ENCODE assay signal across 10 mouse cellular contexts in genomic region chr4:150536821-150537510, GRCm38 (mm10).
DNase-seq lines count a peak whose midpoint lies in the region; ATAC-seq and TF ChIP-seq lines count a peak whose summit lies in the region.
"Had no signal": no experiment of that assay in that cellular context is flagged by ENCODE, and none has a peak within 500 bp of the region (broad histone marks: within the 10 kb centered on the region; RNA-seq: fewer than 3 reads in every experiment).

No protein-coding gene starts in this region.

- TF ChIP-seq CTCF in hindbrain, postnatal 0 days (IDR thresholded peaks at IDR 0.05; ENCODE audit: low read depth): no peak

- no peak overlapping the region for H3K4me3 ChIP-seq in hindbrain, postnatal 0 days (ENCODE audit: low read length)
- H3K4me3 ChIP-seq in hindbrain, embryonic 11.5 days (ENCODE audit: low read depth, low read length): no peak overlapping the region
- no peak overlapping the region for H3K4me3 ChIP-seq in lung, embryonic 16.5 days (ENCODE audit: low read length)

- ATAC-seq in hindbrain, postnatal 0 days: no peak
- no peak for ATAC-seq in hindbrain, embryonic 11.5 days (ENCODE audit: low FRiP score)
- ATAC-seq in lung, embryonic 16.5 days (ENCODE audit: low read depth): peak; percentile 51; the same call in 1 of the 2 replicates
- no peak for ATAC-seq in megakaryocyte, adult 5-6 weeks (ENCODE audit: poor library complexity, severe bottlenecking)

- intact Hi-C loops in gastrocnemius, postnatal 36 days (cut with DNase I): no loop called here

- peaks cover 18% of the 10 kb centered on the region; the same call in 1 of the 2 replicates for H3K36me3 ChIP-seq in hindbrain, postnatal 0 days (ENCODE audit: insufficient read depth, low read length)
- H3K36me3 ChIP-seq in hindbrain, embryonic 11.5 days (ENCODE audit: control insufficient read depth, insufficient read depth, low read length): peaks cover 3% of the 10 kb centered on the region; the same call in 1 of the 2 replicates
- H3K36me3 ChIP-seq in lung, embryonic 16.5 days (ENCODE audit: control insufficient read depth, insufficient read depth, low read length): peaks cover 8% of the 10 kb centered on the region

- H3K27ac ChIP-seq in hindbrain, postnatal 0 days: peak overlapping the region; percentile 49
- H3K27ac ChIP-seq in hindbrain, embryonic 11.5 days (ENCODE audit: low read depth, low read length): no peak overlapping the region
- peak overlapping the region; percentile 72 for H3K27ac ChIP-seq in lung, embryonic 16.5 days (ENCODE audit: low read length)

- no peak for DNase-seq in hindbrain, postnatal 0 days (ENCODE audit: low spot score)
- DNase-seq in hindbrain, embryonic 11.5 days (ENCODE audit: low spot score): no peak
- DNase-seq in urinary bladder, postnatal 14 days (ENCODE audit: low spot score): peak; percentile 38
- no peak for DNase-seq in urinary bladder, adult 2 months (ENCODE audit: low spot score)
- no peak for DNase-seq in gastrocnemius, postnatal 36 days
- DNase-seq: heart, postnatal 10 days; kidney, postnatal 14 days; thymus, postnatal 25 days had no signal

- 66% methylated on average over 3 of the region's 3 CpGs for WGBS in hindbrain, postnatal 0 days
- WGBS in hindbrain, embryonic 11.5 days: 88% methylated on average over 3 of the region's 3 CpGs
- 59% methylated on average over 3 of the region's 3 CpGs for WGBS in lung, embryonic 16.5 days

- H3K4me1 ChIP-seq in hindbrain, postnatal 0 days (ENCODE audit: insufficient read depth, low read length): 0 out of 2 replicates have a peak, but pooled peaks cover 4% of the 10 kb centered on the region
- H3K4me1 ChIP-seq in hindbrain, embryonic 11.5 days (replicated peaks; ENCODE audit: control insufficient read depth, insufficient read depth, low read length): 0 out of 2 replicates have a peak, but pooled peaks cover 2% of the 10 kb centered on the region
- H3K4me1 ChIP-seq in lung, embryonic 16.5 days (replicated peaks; ENCODE audit: control insufficient read depth, insufficient read depth, low read length): peaks cover 12% of the 10 kb centered on the region

- H3K4me2 ChIP-seq in hindbrain, postnatal 0 days (ENCODE audit: low read depth, low read length): no peak overlapping the region
- no peak overlapping the region for H3K4me2 ChIP-seq in hindbrain, embryonic 11.5 days (replicated peaks; ENCODE audit: low read depth, low read length)
- H3K4me2 ChIP-seq in lung, embryonic 16.5 days (ENCODE audit: low read depth, low read length): no peak overlapping the region

- H3K9ac ChIP-seq in hindbrain, postnatal 0 days (replicated peaks; ENCODE audit: low read length): no peak overlapping the region
- H3K9ac ChIP-seq in hindbrain, embryonic 11.5 days (ENCODE audit: low read depth, low read length): no peak overlapping the region
- no peak overlapping the region for H3K9ac ChIP-seq in lung, embryonic 16.5 days (ENCODE audit: low read length)

- H3K27me3 ChIP-seq in hindbrain, postnatal 0 days (ENCODE audit: insufficient read depth, low read length): no peaks in the 10 kb centered on the region
- H3K27me3 ChIP-seq in hindbrain, embryonic 11.5 days (ENCODE audit: control insufficient read depth, insufficient read depth, low read length): no peaks in the 10 kb centered on the region
- H3K27me3 ChIP-seq in lung, embryonic 16.5 days (ENCODE audit: control insufficient read depth, insufficient read depth, low read depth, low read length): no peaks in the 10 kb centered on the region

- H3K9me3 ChIP-seq in hindbrain, postnatal 0 days (ENCODE audit: low read length): no peaks in the 10 kb centered on the region
- H3K9me3 ChIP-seq in hindbrain, embryonic 11.5 days (ENCODE audit: control insufficient read depth, low read length): no peaks in the 10 kb centered on the region
- H3K9me3 ChIP-seq in lung, embryonic 16.5 days (ENCODE audit: control insufficient read depth, low read length): no peaks in the 10 kb centered on the region
